Mouse (Mus musculus): ENCODE data around the gene Ripor2.

The Ripor2 gene

GRCm38 (mm10) chr13:24646324-24646723, 64.3 kb downstream of the Ripor2 start:
- DNase-seq (ENCODE audit: low read depth, low spot score), result no peak

GRCm38 (mm10) chr13:24647444-24647843, 65.5 kb downstream of the Ripor2 start:
- DNase-seq (ENCODE audit: low read depth, low spot score), result no peak

- DNase-seq (ENCODE audit: low read depth, low spot score), result no peak
Observed at GRCm38 (mm10) chr13:24648027-24648426, 66.0 kb downstream of the Ripor2 start.

DNA sequence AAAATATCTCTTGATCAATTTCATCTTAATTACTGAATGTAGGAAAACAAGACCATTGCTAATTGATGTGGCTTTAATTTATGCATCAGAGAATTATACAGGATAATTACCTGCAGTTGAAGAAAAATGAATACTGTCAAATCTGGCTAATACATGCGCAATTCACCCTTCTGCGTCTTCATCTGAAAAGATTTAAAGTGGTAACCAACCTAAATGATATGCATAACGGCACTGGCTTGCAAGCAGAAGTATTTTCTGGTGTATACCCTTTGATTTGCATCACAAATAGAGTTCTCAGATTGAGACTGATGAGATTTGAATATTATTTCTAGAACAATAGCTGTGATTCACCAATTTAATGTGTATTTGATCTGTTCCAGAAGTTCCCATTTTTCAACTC, 66.7 kb downstream of the Ripor2 start:
- no peak for DNase-seq (ENCODE audit: low read depth, low spot score)

- no peak for DNase-seq (ENCODE audit: low read depth, low spot score)
Observed at GRCm38 (mm10) chr13:24649099-24649498, 67.1 kb downstream of the Ripor2 start.

DNA sequence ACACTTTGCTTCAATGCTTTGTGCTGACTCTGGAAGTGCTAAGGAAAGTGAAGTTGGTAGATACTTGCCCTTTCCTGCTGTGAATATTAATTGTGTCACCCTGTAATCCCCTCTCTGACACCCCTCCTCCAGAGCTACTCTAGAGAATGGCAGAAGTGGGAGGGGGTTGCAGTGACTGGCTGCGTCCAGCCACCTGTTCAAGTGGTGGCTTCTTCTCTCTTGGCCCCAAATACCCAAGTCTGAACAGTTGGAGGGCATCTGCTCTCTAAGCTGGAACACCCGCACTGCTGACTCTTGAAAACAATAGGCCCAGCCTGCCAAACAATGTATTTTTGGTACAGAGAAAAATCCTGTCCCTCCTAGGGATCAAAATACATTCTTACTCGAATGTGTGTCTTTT, 69.0 kb downstream of the Ripor2 start:
- no peak for DNase-seq (ENCODE audit: low read depth, low spot score)

- no peak for DNase-seq (ENCODE audit: low read depth, low spot score)
Observed at GRCm38 (mm10) chr13:24654919-24655635, 73.1 kb downstream of the Ripor2 start.

DNA sequence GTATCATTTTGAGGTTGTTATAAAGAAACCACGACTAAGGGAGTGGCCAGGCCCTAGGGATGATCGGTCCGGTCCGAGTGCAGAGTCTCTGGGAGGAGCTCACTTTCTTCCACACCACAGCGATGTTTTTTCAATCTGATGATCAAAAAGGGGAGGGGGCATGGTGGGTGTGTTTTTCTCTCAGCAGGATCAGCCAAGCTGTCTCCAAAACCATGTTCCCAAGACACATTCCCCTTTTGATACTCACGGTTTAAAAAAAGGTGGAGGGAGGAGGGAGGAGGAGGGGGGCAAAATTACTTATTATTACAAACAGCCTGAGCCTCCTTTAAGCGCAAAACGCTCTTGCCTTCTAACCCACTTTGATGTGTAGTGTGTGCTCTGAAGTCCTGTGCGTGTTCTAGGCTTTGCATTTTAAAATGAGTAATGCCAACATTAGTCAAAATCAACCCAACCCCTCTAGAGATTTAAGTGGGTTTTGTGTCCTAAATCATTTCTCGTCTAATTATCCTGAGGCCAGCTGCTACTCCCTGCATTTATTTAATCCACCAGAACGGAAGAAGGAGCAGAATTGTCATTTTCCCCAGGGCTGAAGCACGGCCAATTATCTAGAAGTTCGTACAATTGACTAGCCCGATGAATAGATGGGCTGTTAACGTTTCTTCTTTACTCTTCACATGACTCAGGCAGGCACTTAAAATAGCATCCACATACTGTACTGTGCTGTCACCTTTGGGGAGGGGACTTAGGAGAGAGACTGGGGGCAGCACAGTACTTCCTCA, 74.9 kb downstream of the Ripor2 start:
- DNase-seq (ENCODE audit: low read depth, low spot score), result no peak

DNA sequence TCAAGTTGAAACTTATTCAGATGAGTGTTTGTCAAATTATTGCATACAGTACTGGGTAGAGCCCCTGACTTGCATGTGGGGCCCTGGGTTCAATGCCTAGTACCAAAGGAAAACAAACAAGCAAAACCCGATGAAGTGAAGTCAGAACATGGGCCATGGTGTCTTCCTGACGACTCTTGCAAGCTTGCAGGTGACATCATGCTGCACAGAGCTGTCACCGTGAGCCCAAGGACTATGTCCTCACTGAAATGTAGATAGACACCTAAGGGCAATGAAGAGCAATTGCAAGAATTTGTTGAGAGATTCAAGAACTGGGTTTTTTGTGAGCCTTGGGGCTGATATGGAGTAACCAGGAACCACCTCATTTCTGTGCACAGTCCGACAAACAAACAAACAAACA, 84.8 kb downstream of the Ripor2 start:
- DNase-seq (ENCODE audit: low read depth, low spot score), result no peak

DNA sequence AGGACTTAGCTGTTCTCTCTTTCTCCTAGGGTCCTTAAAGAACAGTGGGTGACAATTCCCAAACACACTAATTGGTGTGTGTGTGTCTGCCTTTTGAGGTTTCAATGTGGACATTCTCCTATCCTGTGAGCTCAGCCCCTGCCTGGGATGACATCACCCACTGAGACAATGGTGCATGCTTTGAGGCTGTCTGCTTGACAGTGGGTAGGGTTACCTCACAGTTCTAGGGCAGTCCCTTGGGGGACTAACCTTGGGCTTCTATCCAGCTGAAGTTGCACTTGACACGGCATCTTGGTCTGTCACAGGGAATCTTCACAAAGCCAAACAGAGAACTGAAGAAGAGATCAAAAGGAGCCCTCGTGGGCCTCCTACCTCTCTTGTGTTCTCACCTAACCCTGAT, 86.6 kb downstream of the Ripor2 start:
- DNase-seq (ENCODE audit: low read depth, low spot score), result no peak

- DNase-seq (ENCODE audit: low read depth, low spot score), result no peak
Observed at GRCm38 (mm10) chr13:24670676-24671075, 88.7 kb downstream of the Ripor2 start.

DNA sequence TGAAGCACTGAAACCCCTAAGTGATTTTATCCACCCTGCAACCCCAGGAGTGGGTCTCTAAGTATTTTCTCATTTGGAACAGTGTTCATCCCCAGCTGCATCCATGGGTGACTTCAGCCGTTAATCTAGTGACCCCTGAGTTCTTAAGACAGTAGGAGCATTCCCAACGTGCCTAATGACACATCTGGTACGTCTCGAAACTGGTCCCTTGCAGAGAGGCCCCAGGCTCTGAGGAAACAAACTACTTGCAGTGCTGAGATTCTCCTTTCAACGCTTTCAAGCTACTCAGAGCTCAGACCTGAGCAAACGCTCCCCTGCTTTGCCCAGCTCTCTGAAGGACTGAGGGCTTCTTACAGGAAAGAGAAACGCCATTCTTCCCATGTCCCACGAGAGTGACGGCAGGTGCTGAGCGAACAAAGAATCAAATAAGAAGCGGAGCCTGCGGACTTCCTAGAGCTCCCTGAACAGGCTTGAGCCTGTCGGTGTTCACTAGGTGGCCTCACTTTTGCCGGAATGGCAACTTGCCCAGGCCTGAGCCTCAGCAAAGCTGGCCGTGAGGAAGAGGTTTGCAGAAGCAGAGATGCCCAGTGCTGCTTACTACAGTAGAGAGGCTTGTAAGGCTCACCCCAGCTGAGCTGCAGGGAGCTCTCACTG, 97.2 kb downstream of the Ripor2 start:
- no peak for DNase-seq (ENCODE audit: low read depth, low spot score)

GRCm38 (mm10) chr13:24680951-24681350, 99.0 kb downstream of the Ripor2 start:
- DNase-seq (ENCODE audit: low read depth, low spot score), result no peak

GRCm38 (mm10) chr13:24682346-24682745, 100.4 kb downstream of the Ripor2 start:
- DNase-seq (ENCODE audit: low read depth, low spot score), result no peak

- no peak for DNase-seq (ENCODE audit: low read depth, low spot score)
Observed at GRCm38 (mm10) chr13:24684503-24684902, 102.5 kb downstream of the Ripor2 start.

DNA sequence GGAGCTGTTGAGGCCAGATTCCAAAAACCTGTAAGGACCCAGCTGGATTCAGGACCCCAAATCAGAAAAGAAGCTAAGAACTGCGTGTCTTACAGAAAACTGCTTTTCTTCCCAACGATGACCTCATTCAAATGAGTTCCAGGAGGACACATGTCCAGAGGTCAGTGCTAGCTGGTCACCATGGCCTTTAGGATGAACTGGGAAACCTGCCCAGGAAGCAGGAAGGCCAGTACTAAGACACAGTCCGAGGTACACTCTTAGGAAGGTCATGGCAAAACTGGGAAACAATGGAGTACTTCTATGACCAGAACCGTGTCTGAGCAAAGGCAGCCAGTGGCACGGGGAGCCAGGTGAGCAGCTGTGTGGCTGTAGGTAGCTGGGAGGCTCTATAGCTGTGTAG, 103.9 kb downstream of the Ripor2 start:
- DNase-seq (ENCODE audit: low read depth, low spot score), result no peak

DNA sequence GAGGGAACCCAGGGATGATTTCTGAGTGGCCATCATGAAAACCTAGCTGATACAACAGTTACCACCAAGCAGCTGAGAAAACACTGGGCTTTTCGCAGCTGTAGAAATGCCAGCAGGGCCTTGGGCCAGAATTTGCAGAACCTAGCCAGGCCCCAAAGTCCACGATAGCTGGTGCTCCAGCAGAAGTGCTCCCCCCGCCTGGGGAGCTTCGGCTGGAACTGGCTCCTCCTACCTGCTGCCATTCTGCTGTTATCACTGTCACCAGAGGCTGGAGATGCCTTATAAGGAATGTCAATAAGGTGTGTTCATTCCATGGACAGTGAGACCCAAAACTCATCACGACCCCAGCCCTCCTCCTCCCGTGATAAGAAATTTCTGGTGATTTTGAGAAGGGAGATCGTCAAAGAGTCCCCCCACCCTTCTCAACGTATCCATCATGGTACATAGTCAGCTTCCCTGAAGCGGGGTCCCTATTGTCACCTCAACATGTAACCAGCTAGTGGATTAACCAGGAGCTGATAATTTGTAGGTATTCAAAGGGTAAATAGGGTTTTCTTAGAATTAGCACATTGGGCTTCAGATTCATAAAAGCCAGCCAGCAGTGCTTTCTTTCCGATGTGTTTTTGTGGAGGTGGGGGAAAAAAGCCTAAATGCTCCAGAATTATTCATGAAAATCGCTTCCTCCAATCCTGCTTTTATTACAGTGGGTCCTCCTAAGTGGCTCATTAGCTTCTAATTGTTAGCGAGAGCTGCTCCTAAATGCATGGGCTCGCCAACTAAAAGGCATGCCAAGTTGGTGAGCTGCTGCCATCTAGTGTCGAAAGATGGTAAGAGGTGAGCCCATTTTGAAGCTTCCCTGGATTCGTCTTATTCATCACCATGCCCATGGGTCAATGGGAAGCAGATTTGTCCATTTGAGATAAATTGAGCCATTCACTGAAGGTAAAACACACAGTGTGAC, 105.0 kb downstream of the Ripor2 start:
- peak; percentile 78 for DNase-seq (ENCODE audit: low read depth, low spot score)

GRCm38 (mm10) chr13:24693312-24693711, 111.3 kb downstream of the Ripor2 start:
- no peak for DNase-seq (ENCODE audit: low read depth, low spot score)

DNA sequence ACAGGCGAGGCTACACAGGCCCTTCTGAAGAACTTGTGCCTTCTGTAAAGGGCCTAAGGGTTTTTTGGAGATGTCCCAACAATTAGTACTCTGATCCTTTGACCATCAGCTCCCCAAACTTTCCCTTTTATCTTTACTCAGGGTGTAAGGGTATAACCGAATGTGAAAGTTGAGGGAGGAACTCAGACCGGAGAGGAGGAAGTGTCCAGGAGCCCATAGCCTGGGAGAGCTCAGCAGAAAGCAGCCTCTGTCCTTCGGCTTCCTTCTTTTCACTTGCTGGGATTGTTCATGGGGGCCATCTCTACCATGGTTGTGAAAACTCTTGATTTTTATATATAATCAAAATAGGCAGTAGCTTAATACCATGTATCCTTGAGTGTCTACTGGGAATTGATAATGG, 116.8 kb downstream of the Ripor2 start:
- DNase-seq (ENCODE audit: low read depth, low spot score), result no peak

GRCm38 (mm10) chr13:24702128-24702527, 120.1 kb downstream of the Ripor2 start:
- DNase-seq (ENCODE audit: low read depth, low spot score), result no peak

DNA sequence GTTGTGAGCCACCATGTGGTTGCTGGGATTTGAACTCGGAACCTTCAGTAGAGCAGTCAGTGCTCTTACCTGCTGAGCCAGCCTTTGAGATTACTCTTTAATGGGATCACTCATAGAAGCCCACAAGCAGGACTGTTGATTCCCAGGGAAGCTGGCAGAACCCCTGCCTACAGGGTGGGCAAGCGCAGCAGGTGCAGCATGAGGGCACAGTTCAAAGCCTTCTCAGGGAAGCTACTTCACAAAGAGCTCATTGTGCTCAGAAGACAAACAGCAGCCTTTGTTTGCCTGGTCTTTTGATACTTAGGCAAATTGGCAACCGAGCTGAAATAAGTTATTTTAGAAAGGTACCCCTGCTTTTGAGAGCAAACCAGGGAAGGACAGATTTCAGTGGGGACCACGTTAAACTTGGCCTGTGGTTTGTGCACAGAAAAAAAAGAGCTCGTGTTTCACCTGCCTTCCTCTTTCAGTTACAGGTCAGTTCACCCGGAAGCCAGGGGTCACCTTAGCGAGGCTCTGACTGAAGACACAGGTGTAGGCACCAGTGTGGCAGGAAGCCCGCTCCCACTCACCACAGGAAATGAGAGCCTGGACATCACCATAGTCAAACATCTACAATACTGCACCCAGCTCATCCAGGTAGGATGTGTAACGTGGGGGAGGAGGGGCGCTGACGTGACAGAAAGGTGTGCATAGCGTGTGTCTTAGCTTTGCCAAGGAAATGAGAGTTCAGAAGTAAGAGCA, 127.8 kb downstream of the Ripor2 start:
- no peak for DNase-seq (ENCODE audit: low read depth, low spot score)

All from ES-CJ7 (cell line).